Mouse (Mus musculus) hematopoietic stem cell, adult 5-6 weeks (primary cell): ENCODE measurements at regions not wholly inside any gene's neighbourhood (a gene's known extent, or its start where the extent isn't known, plus 50 kb on each side); places are given as distances from the start of the nearest gene placed in this dataset.

ENCODE experiments used
- ATAC-seq, 2 experiments: fragments of 125-278 bp in 1 of 2; replicated peaks in 1 of 2; 2 replicates each; pipeline ENCODE4 v1.8.0; 2016 to 2017; ENCODE audit warnings: inconsistent platforms in 2 of 2, mild to moderate bottlenecking in 2 of 2, moderate number of reproducible peaks in 2 of 2, low read depth in 1 of 2, moderate TSS enrichment in 1 of 2; ENCODE audit not compliant: low FRiP score in 2 of 2, poor library complexity in 2 of 2, severe bottlenecking in 2 of 2, insufficient read depth in 1 of 2, low TSS enrichment in 1 of 2

GRCm38 (mm10) chr6:84408513-84408912 lies 185.2 kb downstream of the Cyp26b1 start:
- ATAC-seq: no peak

- ATAC-seq: peak; percentile 42 to 49; a peak in 2 of 4 replicates
These were observed 185.9 kb downstream of the Cyp26b1 start for GRCm38 (mm10) chr6:84407773-84408172.

GRCm38 (mm10) chr6:84404695-84405094 lies 189.0 kb downstream of the Cyp26b1 start:
- no peak for ATAC-seq

- ATAC-seq: no peak
These were observed 191.3 kb downstream of the Cyp26b1 start for GRCm38 (mm10) chr6:84402431-84402830.

- no peak for ATAC-seq
These were observed 199.1 kb downstream of the Cyp26b1 start for GRCm38 (mm10) chr6:84394496-84395090.

GRCm38 (mm10) chr6:84393519-84394231 lies 200.0 kb downstream of the Cyp26b1 start:
- no peak for ATAC-seq

- ATAC-seq: peak in 1 of 2 experiments; percentile 44; a peak in 1 of 4 replicates
These were observed 200.8 kb downstream of the Cyp26b1 start for GRCm38 (mm10) chr6:84392752-84393511.

- ATAC-seq: no peak
These were observed 202.7 kb downstream of the Cyp26b1 start for GRCm38 (mm10) chr6:84391016-84391415.

GRCm38 (mm10) chr6:84385696-84386095 lies 208.0 kb downstream of the Cyp26b1 start:
- ATAC-seq: no peak

GRCm38 (mm10) chr6:84383718-84384117 lies 210.0 kb downstream of the Cyp26b1 start:
- ATAC-seq: no peak

- ATAC-seq: no peak
These were observed 210.6 kb downstream of the Cyp26b1 start for GRCm38 (mm10) chr6:84383141-84383540.

- ATAC-seq: no peak
These were observed 212.1 kb downstream of the Cyp26b1 start for GRCm38 (mm10) chr6:84381571-84381970.

- ATAC-seq: no peak
These were observed 217.0 kb downstream of the Cyp26b1 start for GRCm38 (mm10) chr6:84376666-84377065.

- peak; percentile 37 to 54 for ATAC-seq
These were observed 218.2 kb downstream of the Cyp26b1 start for GRCm38 (mm10) chr6:84375498-84375897.

- no peak for ATAC-seq
These were observed 227.3 kb downstream of the Cyp26b1 start for GRCm38 (mm10) chr6:84366365-84366764.

- ATAC-seq: no peak
These were observed 227.8 kb downstream of the Cyp26b1 start for GRCm38 (mm10) chr6:84365914-84366313.

GRCm38 (mm10) chr6:84364964-84365363 lies 228.7 kb downstream of the Cyp26b1 start:
- no peak for ATAC-seq

GRCm38 (mm10) chr6:84362331-84362730 lies 231.4 kb downstream of the Cyp26b1 start:
- no peak for ATAC-seq
